Mouse (Mus musculus) liver, embryonic 14.5 days (tissue): ENCODE measurements around the gene Napepld.

Experiments used
- CTCF ChIP-seq: IDR thresholded peaks from 2 replicates; pipeline ENCODE4 v1.5.1; 2016; ENCODE audit warnings: antibody characterized with exemption, low read depth, control low read depth
- EP300 ChIP-seq: IDR thresholded peaks from 2 replicates; pipeline ENCODE4 v1.6.1; 2016; ENCODE audit warnings: antibody characterized with exemption, low read depth

DNA sequence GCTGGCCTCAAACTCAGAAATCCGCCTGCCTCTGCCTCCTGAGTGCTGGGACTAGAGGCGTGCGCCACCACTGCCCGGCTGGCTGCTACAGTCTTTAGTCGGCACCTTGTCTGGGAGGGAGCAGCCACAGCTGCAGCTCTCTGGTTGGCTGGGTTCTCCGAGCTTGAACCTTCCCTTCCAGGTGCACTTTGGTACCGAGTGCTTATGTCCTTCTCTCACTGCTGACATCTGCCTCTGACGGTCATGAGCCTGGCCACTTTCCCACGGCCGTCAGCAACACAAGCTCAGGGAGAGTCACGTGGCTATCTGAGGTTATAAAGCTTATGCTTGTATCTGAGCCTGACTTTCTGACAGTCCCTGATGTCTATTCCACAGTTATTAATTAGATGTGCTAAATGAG is 37.9 kb upstream of the Napepld start:
- no peak for TF ChIP-seq EP300
- TF ChIP-seq CTCF = no peak
